In the genomic region with DNA sequence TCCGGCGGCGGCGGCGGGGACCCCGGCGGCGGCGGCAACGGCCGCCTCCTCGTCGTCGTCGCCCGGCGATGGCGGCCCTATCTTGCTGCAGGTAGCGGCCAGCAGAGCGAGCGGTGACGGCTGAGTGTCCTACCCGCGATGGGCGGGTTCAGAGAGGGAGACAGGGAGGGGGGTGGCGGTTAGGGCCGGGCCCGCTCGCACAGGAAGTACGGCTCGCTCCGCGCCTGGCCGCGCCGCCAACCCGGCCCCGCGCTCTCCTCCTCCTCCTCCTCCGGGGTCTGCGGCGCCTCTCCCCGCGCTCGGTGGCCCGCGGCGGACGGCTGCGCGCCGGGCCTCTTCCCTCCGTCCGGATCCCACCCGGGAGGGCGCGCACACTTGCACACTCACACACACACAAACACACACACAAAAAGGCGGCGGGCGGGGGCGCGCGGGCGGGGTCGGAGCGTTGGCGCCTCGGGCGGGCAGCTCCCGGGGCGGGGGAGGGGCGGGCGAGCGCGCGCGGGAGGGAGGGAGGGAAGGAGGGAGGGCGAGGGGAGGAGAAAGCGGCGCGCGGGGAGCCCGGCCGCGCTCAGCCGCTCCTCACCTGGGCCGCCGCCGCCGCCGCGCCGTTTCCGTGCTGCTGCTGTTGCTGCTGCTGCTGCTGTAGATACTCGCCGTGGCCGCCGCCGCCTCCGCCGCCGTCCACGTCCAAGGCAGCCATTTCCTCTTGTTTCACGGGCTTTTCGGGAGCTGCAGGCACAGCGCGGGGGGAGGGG, we compare ENCODE assay signal across 8 mouse cellular contexts. TPM values are rescaled to one million over a fixed set of nuclear protein-coding genes. Genes with fewer than 3 reads are reported as not detected.
A peak's percentile ranks its signal among the peaks of the same experiment; 100 is the strongest.
DNase-seq lines count a peak whose midpoint lies in the region; ATAC-seq and TF ChIP-seq lines count a peak whose summit lies in the region.

No protein-coding gene starts in this region.

- no peaks in the 10 kb centered on the region for H3K27me3 ChIP-seq in embryonic facial prominence, embryonic 11.5 days (ENCODE audit: control insufficient read depth, insufficient read depth, low read length)
- no peaks in the 10 kb centered on the region; the same call in 1 of the 2 replicates for H3K27me3 ChIP-seq in kidney, adult 2 months (replicated peaks; ENCODE audit: control insufficient read depth, insufficient read depth, low read length)
- H3K27me3 ChIP-seq in limb, embryonic 12.5 days: no peaks in the 10 kb centered on the region
- no peaks in the 10 kb centered on the region for H3K27me3 ChIP-seq in midbrain, embryonic 15.5 days (replicated peaks)

- no peaks in the 10 kb centered on the region for H3K4me1 ChIP-seq in embryonic facial prominence, embryonic 11.5 days (ENCODE audit: control insufficient read depth, insufficient read depth, low read length)
- peaks cover 13% of the 10 kb centered on the region for H3K4me1 ChIP-seq in kidney, adult 2 months (ENCODE audit: control insufficient read depth, insufficient read depth, low read length)
- peaks cover 19% of the 10 kb centered on the region for H3K4me1 ChIP-seq in limb, embryonic 12.5 days (replicated peaks)
- H3K4me1 ChIP-seq in midbrain, embryonic 15.5 days: peaks cover 28% of the 10 kb centered on the region

- H3K9ac ChIP-seq in embryonic facial prominence, embryonic 11.5 days (replicated peaks; ENCODE audit: low read length): peak overlapping the region; percentile 98
- peak overlapping the region; percentile 100 for H3K9ac ChIP-seq in limb, embryonic 12.5 days (replicated peaks)
- H3K9ac ChIP-seq in midbrain, embryonic 15.5 days: peak overlapping the region; percentile 100

- H3K4me3 ChIP-seq in embryonic facial prominence, embryonic 11.5 days (ENCODE audit: low read depth, low read length): peak overlapping the region; percentile 75
- H3K4me3 ChIP-seq in kidney, adult 2 months (ENCODE audit: insufficient read depth, low read depth, low read length): peak overlapping the region; percentile 97
- peak overlapping the region; percentile 97 for H3K4me3 ChIP-seq in limb, embryonic 12.5 days (replicated peaks)
- H3K4me3 ChIP-seq in midbrain, embryonic 15.5 days: peak overlapping the region; percentile 96

- H3K4me2 ChIP-seq in embryonic facial prominence, embryonic 11.5 days (ENCODE audit: low read depth, low read length): peak overlapping the region; percentile 44
- peak overlapping the region; percentile 74 for H3K4me2 ChIP-seq in limb, embryonic 12.5 days
- peak overlapping the region; percentile 54 for H3K4me2 ChIP-seq in midbrain, embryonic 15.5 days

- TF ChIP-seq POLR2A in kidney, adult 2 months (IDR thresholded peaks at IDR 0.05; ENCODE audit: low read depth, low read length): peak; percentile 24

- DNase-seq in 3134 (ENCODE audit: extremely low read depth, insufficient read length, low spot score): peak; percentile 89
- peak; percentile 90 for DNase-seq in adrenal gland, postnatal 25 days
- DNase-seq in embryonic facial prominence, embryonic 11.5 days (ENCODE audit: low spot score): peak; percentile 87
- peak; percentile 91 to 94 for DNase-seq in heart, adult 18-20 months
- DNase-seq in kidney, adult 2 months: peak; percentile 95
- DNase-seq in spleen, adult 18-20 months: peak; percentile 87 to 90

- no peaks in the 10 kb centered on the region for H3K9me3 ChIP-seq in embryonic facial prominence, embryonic 11.5 days (replicated peaks; ENCODE audit: control insufficient read depth, low read length)
- no peaks in the 10 kb centered on the region for H3K9me3 ChIP-seq in limb, embryonic 12.5 days
- no peaks in the 10 kb centered on the region for H3K9me3 ChIP-seq in midbrain, embryonic 15.5 days

- H3K36me3 ChIP-seq in embryonic facial prominence, embryonic 11.5 days (replicated peaks; ENCODE audit: control insufficient read depth, insufficient read depth, low read depth, low read length): no peaks in the 10 kb centered on the region
- H3K36me3 ChIP-seq in kidney, adult 2 months (ENCODE audit: control insufficient read depth, insufficient read depth, low read length): no peaks in the 10 kb centered on the region
- H3K36me3 ChIP-seq in limb, embryonic 12.5 days: peaks cover 8% of the 10 kb centered on the region; the same call in 1 of the 2 replicates
- H3K36me3 ChIP-seq in midbrain, embryonic 15.5 days (replicated peaks): no peaks in the 10 kb centered on the region

- TF ChIP-seq CTCF in kidney, adult 2 months (conservative IDR thresholded peaks at IDR 0.05; ENCODE audit: insufficient read depth, insufficient read length, low read depth, low read length): no peak

- H3K27ac ChIP-seq in embryonic facial prominence, embryonic 11.5 days (replicated peaks; ENCODE audit: low read depth, low read length): peak overlapping the region; percentile 100
- peak overlapping the region; percentile 100 for H3K27ac ChIP-seq in kidney, adult 2 months (ENCODE audit: insufficient read depth, low read depth, low read length)
- H3K27ac ChIP-seq in limb, embryonic 12.5 days: peak overlapping the region; percentile 100
- H3K27ac ChIP-seq in midbrain, embryonic 15.5 days: peak overlapping the region; percentile 100

- ATAC-seq in embryonic facial prominence, embryonic 11.5 days (replicated peaks; ENCODE audit: insufficient number of reproducible peaks, low FRiP score, low TSS enrichment, low read depth): peak; percentile 85
- ATAC-seq in limb, embryonic 12.5 days (ENCODE audit: insufficient number of reproducible peaks, insufficient read depth, low FRiP score, low TSS enrichment, low read depth): peak; percentile 81
- ATAC-seq in midbrain, embryonic 15.5 days (replicated peaks): peak; percentile 77

- WGBS in embryonic facial prominence, embryonic 11.5 days: under 1% methylated on average over 40 of the region's 107 CpGs
- WGBS in kidney, adult 2 months: under 1% methylated on average over 69 of the region's 107 CpGs
- under 1% methylated on average over 34 of the region's 107 CpGs for WGBS in limb, embryonic 12.5 days
- WGBS in midbrain, embryonic 15.5 days: under 1% methylated on average over 45 of the region's 107 CpGs

RNA-seq across cellular contexts. Expression of a gene that starts 1.2 kb away (rescaled TPM):
- 68.4 and 70.6 TPM in 2 replicates for total RNA-seq in adrenal gland, postnatal 25 days (2021)
- polyA plus RNA-seq in embryonic facial prominence, embryonic 11.5 days (2014; fragmentation: Nextera tagmentation; extraction: Ambion mirVana): 78.9 and 88.0 TPM in 2 replicates
- 10 to 100 TPM; 27.9 to 32.9 TPM for total RNA-seq in heart, adult 18-20 months (2021)
- polyA plus RNA-seq in kidney, adult 2 months (2012; rRNA removed): 13.5 and 13.7 TPM in 2 replicates
- polyA plus RNA-seq in limb, embryonic 12.5 days (2016; fragmentation: Nextera tagmentation; extraction: Ambion mirVana): 74.7 and 81.1 TPM in 2 replicates
- polyA plus RNA-seq in midbrain, embryonic 15.5 days (2015; fragmentation: Nextera tagmentation; extraction: Ambion mirVana): 37.7 and 39.4 TPM in 2 replicates

RNA-seq across cellular contexts. Expression of a gene that starts 7.4 kb away (rescaled TPM):
- not detected in 2 replicates for total RNA-seq in adrenal gland, postnatal 25 days (2021)
- polyA plus RNA-seq in embryonic facial prominence, embryonic 11.5 days (2014; fragmentation: Nextera tagmentation; extraction: Ambion mirVana): not detected in 2 replicates
- not detected for total RNA-seq in heart, adult 18-20 months (2021)
- polyA plus RNA-seq in kidney, adult 2 months (2012; rRNA removed): not detected in 2 replicates
- polyA plus RNA-seq in limb, embryonic 12.5 days (2016; fragmentation: Nextera tagmentation; extraction: Ambion mirVana): not detected in 2 replicates
- not detected in 2 replicates for polyA plus RNA-seq in midbrain, embryonic 15.5 days (2015; fragmentation: Nextera tagmentation; extraction: Ambion mirVana)

Comparison
In these comparisons a context has a peak if more than half of its experiments do, and no peak if none do; other contexts are left out.
1. Peak in every context shown above with its lines: DNase-seq, ATAC-seq, H3K4me3 ChIP-seq and H3K27ac ChIP-seq.